Mouse (Mus musculus) intestine, embryonic 14.5 days (tissue): ENCODE measurements around the gene Oosp1. TPM values are rescaled to one million over a fixed set of nuclear protein-coding genes. Genes with fewer than 3 reads are reported as not detected.

Experiments
- polyA plus RNA-seq: library from polyadenylated mRNA; unstranded; fragments of >200 nt; fragmentation: Nextera tagmentation; extraction: Ambion mirVana; gene quantifications from 2 replicates; pipeline ENCODE4 v1.2.1, GENCODE M21; 2014

The Oosp1 gene
- polyA plus RNA-seq, 1 experiment from 2014 or later: not detected

Other genes with a start within 250 kb of the Oosp1 start
- gene Ms4a4b, start 247.6 kb downstream of the Oosp1 start, polyA plus RNA-seq: 0.08 TPM in 2 replicates
- 9.1 and 10.7 TPM in 2 replicates for gene Ms4a6c, start 221.8 kb downstream of the Oosp1 start, polyA plus RNA-seq
- gene Gm8369, start 205.2 kb downstream of the Oosp1 start, polyA plus RNA-seq: not detected in 2 replicates
- 7.7 and 8.8 TPM in 2 replicates for gene Ms4a6b, start 174.6 kb downstream of the Oosp1 start, polyA plus RNA-seq
- gene Ms4a4d, start 154.3 kb downstream of the Oosp1 start, polyA plus RNA-seq: 1.7 and 2.5 TPM in 2 replicates
- gene Ms4a6d, start 86.3 kb downstream of the Oosp1 start, polyA plus RNA-seq: 4.1 and 4.7 TPM in 2 replicates
- gene Ms4a2, start 67.4 kb downstream of the Oosp1 start, polyA plus RNA-seq: 0.27 TPM in 1 of 2 replicates, not detected in the other
- not detected in 2 replicates for gene Ms4a3, start 50.3 kb downstream of the Oosp1 start, polyA plus RNA-seq
- not detected in 2 replicates for gene Oosp2, start 30.6 kb downstream of the Oosp1 start, polyA plus RNA-seq
- not detected in 2 replicates for gene Oosp3, start 5.9 kb upstream of the Oosp1 start, polyA plus RNA-seq
- gene Gif, start 56.4 kb upstream of the Oosp1 start, polyA plus RNA-seq: not detected in 2 replicates
- gene Mrpl16, start 79.2 kb upstream of the Oosp1 start, polyA plus RNA-seq: 67.1 and 67.8 TPM in 2 replicates
- 28.4 and 30.0 TPM in 2 replicates for gene Stx3, start 128.3 kb upstream of the Oosp1 start, polyA plus RNA-seq
- gene Olfr1417, start 148.1 kb upstream of the Oosp1 start, polyA plus RNA-seq: 0.12 TPM in 1 of 2 replicates, not detected in the other
- gene Olfr1418, start 169.9 kb upstream of the Oosp1 start, polyA plus RNA-seq: not detected in 2 replicates
- gene Olfr1419, start 184.0 kb upstream of the Oosp1 start, polyA plus RNA-seq: not detected in 2 replicates
- 0.07 and 0.12 TPM in 2 replicates for gene Olfr1420, start 195.4 kb upstream of the Oosp1 start, polyA plus RNA-seq
- 23.2 and 25.4 TPM in 2 replicates for gene Patl1, start 221.2 kb upstream of the Oosp1 start, polyA plus RNA-seq